Mouse (Mus musculus): ENCODE data around the gene Gga1. TPM values are rescaled to one million over a fixed set of nuclear protein-coding genes. Genes with fewer than 3 reads are reported as not detected.

The Gga1 gene
- polyA plus RNA-seq, 1 experiment: 13.3 TPM

GRCm38 (mm10) chr15:78863154-78863553 is 13.8 kb upstream of the Gga1 start:
- TF ChIP-seq TAL1 (IDR thresholded peaks at IDR 0.05; ENCODE audit: low read length): no peak
- TF ChIP-seq GATA1 (IDR thresholded peaks at IDR 0.05; ENCODE audit: low read length): no peak
- Histone ChIP-seq H3K27me3 (ENCODE audit: control insufficient read depth) (peaks cover 18% of the 10 kb centered on the region), H3K4me1 (ENCODE audit: control insufficient read depth) (peaks cover 6% of the 10 kb centered on the region), H3K4me3 (replicated peaks) (no peak overlapping the region), H3K9me3 (ENCODE audit: control insufficient read depth, low read length) (no peaks in the 10 kb centered on the region), H3K36me3 (ENCODE audit: control insufficient read depth) (no peaks in the 10 kb centered on the region)

- no peak overlapping the region for H3K4me3 ChIP-seq (replicated peaks)
- no peak for TF ChIP-seq GATA1 (IDR thresholded peaks at IDR 0.05; ENCODE audit: low read length)
- TF ChIP-seq TAL1 (IDR thresholded peaks at IDR 0.05; ENCODE audit: low read length): no peak
- peaks cover 6% of the 10 kb centered on the region for H3K4me1 ChIP-seq (ENCODE audit: control insufficient read depth)
- no peaks in the 10 kb centered on the region for H3K36me3 ChIP-seq (ENCODE audit: control insufficient read depth)
- H3K27me3 ChIP-seq (ENCODE audit: control insufficient read depth): peaks cover 18% of the 10 kb centered on the region
- H3K9me3 ChIP-seq (ENCODE audit: control insufficient read depth, low read length): no peaks in the 10 kb centered on the region
Observed at GRCm38 (mm10) chr15:78863852-78864253, 13.1 kb upstream of the Gga1 start.

- H3K36me3 ChIP-seq (ENCODE audit: control insufficient read depth): no peaks in the 10 kb centered on the region
- TF ChIP-seq GATA1 (IDR thresholded peaks at IDR 0.05; ENCODE audit: low read length): no peak
- TF ChIP-seq TAL1 (IDR thresholded peaks at IDR 0.05; ENCODE audit: low read length): no peak
Observed at GRCm38 (mm10) chr15:78868398-78868797, 8.6 kb upstream of the Gga1 start.

GRCm38 (mm10) chr15:78868826-78869233 is 8.2 kb upstream of the Gga1 start:
- H3K27me3 ChIP-seq (ENCODE audit: control insufficient read depth): peaks cover 15% of the 10 kb centered on the region
- no peak overlapping the region for H3K4me3 ChIP-seq (replicated peaks)
- H3K36me3 ChIP-seq (ENCODE audit: control insufficient read depth): no peaks in the 10 kb centered on the region
- no peak for TF ChIP-seq GATA1 (IDR thresholded peaks at IDR 0.05; ENCODE audit: low read length)
- peaks cover 11% of the 10 kb centered on the region for H3K4me1 ChIP-seq (ENCODE audit: control insufficient read depth)
- no peaks in the 10 kb centered on the region for H3K9me3 ChIP-seq (ENCODE audit: control insufficient read depth, low read length)

More at GRCm38 (mm10) chr15:78868398-78868797, 8.6 kb upstream of the Gga1 start:
- Histone ChIP-seq H3K9me3 (ENCODE audit: control insufficient read depth, low read length) (no peaks in the 10 kb centered on the region), H3K4me3 (replicated peaks) (no peak overlapping the region), H3K27me3 (ENCODE audit: control insufficient read depth) (peaks cover 18% of the 10 kb centered on the region), H3K4me1 (ENCODE audit: control insufficient read depth) (peaks cover 14% of the 10 kb centered on the region)

GRCm38 (mm10) chr15:78869775-78870174 is 7.2 kb upstream of the Gga1 start:
- Histone ChIP-seq H3K27me3 (ENCODE audit: control insufficient read depth) (peaks cover 11% of the 10 kb centered on the region), H3K9me3 (ENCODE audit: control insufficient read depth, low read length) (no peaks in the 10 kb centered on the region), H3K4me3 (replicated peaks) (no peak overlapping the region), H3K4me1 (ENCODE audit: control insufficient read depth) (peaks cover 9% of the 10 kb centered on the region), H3K36me3 (ENCODE audit: control insufficient read depth) (no peaks in the 10 kb centered on the region)
- TF ChIP-seq TAL1 (IDR thresholded peaks at IDR 0.05; ENCODE audit: low read length) (no peak), GATA1 (IDR thresholded peaks at IDR 0.05; ENCODE audit: low read length) (no peak)

- Histone ChIP-seq H3K36me3 (ENCODE audit: control insufficient read depth) (no peaks in the 10 kb centered on the region), H3K4me1 (ENCODE audit: control insufficient read depth) (peaks cover 30% of the 10 kb centered on the region), H3K27me3 (ENCODE audit: control insufficient read depth) (no peaks in the 10 kb centered on the region), H3K4me3 (replicated peaks) (no peak overlapping the region), H3K9me3 (ENCODE audit: control insufficient read depth, low read length) (no peaks in the 10 kb centered on the region)
- no peak for TF ChIP-seq GATA1 (IDR thresholded peaks at IDR 0.05; ENCODE audit: low read length)
- TF ChIP-seq TAL1 (IDR thresholded peaks at IDR 0.05; ENCODE audit: low read length): no peak
Observed at GRCm38 (mm10) chr15:78872021-78872608, 4.9 kb upstream of the Gga1 start.

GRCm38 (mm10) chr15:78873803-78874435 is 3.1 kb upstream of the Gga1 start:
- Histone ChIP-seq H3K27me3 (ENCODE audit: control insufficient read depth) (no peaks in the 10 kb centered on the region), H3K9me3 (ENCODE audit: control insufficient read depth, low read length) (no peaks in the 10 kb centered on the region), H3K4me1 (ENCODE audit: control insufficient read depth) (peaks cover 42% of the 10 kb centered on the region), H3K36me3 (ENCODE audit: control insufficient read depth) (no peaks in the 10 kb centered on the region), H3K4me3 (replicated peaks) (no peak overlapping the region)
- no peak for TF ChIP-seq GATA1 (IDR thresholded peaks at IDR 0.05; ENCODE audit: low read length)
- no peak for TF ChIP-seq TAL1 (IDR thresholded peaks at IDR 0.05; ENCODE audit: low read length)

- Histone ChIP-seq H3K36me3 (ENCODE audit: control insufficient read depth) (peaks cover 5% of the 10 kb centered on the region), H3K27me3 (ENCODE audit: control insufficient read depth) (no peaks in the 10 kb centered on the region), H3K9me3 (ENCODE audit: control insufficient read depth, low read length) (no peaks in the 10 kb centered on the region), H3K4me1 (ENCODE audit: control insufficient read depth) (peaks cover 49% of the 10 kb centered on the region), H3K4me3 (replicated peaks) (no peak overlapping the region)
- no peak for TF ChIP-seq GATA1 (IDR thresholded peaks at IDR 0.05; ENCODE audit: low read length)
- TF ChIP-seq TAL1 (IDR thresholded peaks at IDR 0.05; ENCODE audit: low read length): no peak
Observed at GRCm38 (mm10) chr15:78874989-78875388, 2.0 kb upstream of the Gga1 start.

- Histone ChIP-seq H3K9me3 (ENCODE audit: control insufficient read depth, low read length) (no peaks in the 10 kb centered on the region), H3K27me3 (ENCODE audit: control insufficient read depth) (no peaks in the 10 kb centered on the region), H3K4me1 (ENCODE audit: control insufficient read depth) (peaks cover 49% of the 10 kb centered on the region), H3K4me3 (replicated peaks) (no peak overlapping the region), H3K36me3 (ENCODE audit: control insufficient read depth) (peaks cover 10% of the 10 kb centered on the region)
- TF ChIP-seq TAL1 (IDR thresholded peaks at IDR 0.05; ENCODE audit: low read length) (no peak), GATA1 (IDR thresholded peaks at IDR 0.05; ENCODE audit: low read length) (no peak)
Observed at GRCm38 (mm10) chr15:78875537-78875936, 1.5 kb upstream of the Gga1 start.
